8 mouse cellular contexts compared by ENCODE assay signal in the genomic region with DNA sequence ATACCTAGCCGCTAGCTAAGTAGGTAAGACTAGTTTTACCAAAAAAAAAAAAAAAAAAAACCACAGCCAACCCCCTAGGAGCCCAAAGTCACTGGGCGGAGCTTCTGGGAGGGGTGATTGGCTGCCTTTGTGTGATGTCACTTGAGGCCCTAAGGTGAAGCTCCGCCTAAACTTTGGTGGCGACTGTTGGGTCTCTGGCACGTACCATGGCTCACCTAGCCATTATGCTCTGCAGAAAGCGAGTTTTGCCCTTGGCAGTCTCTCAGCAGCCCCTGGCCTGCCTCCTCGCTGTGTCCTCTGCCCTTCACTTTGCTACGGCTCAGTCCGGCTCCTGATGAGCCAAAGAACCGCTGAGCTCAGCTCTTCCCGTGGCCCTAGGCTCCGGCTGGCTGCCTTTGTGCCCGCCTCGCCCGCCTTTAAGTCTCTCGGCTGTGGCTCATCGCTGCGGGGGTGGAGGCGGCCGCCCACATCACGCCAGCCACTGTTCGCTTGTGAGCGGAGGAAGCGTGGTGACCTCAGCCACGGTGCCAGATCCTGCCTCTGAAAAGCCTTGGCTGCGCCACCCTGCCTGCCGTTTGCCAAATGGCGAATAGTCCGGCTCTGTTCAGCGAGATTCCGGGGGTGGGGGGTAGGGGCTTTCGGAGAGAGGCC. TPM values are rescaled to one million over a fixed set of nuclear protein-coding genes. Genes with fewer than 3 reads are reported as not detected.
A peak's percentile ranks its signal among the peaks of the same experiment; 100 is the strongest.
DNase-seq lines count a peak whose midpoint lies in the region; ATAC-seq and TF ChIP-seq lines count a peak whose summit lies in the region.

No protein-coding gene starts in this region.

- peak overlapping the region; percentile 76 for H3K4me3 ChIP-seq in gastrocnemius, adult 2 months
- peak overlapping the region; percentile 94 for H3K4me3 ChIP-seq in megakaryocyte, embryonic 14.5 days (replicated peaks)

- H3K27ac ChIP-seq in gastrocnemius, adult 2 months = peak overlapping the region; percentile 80

- no peaks in the 10 kb centered on the region for H3K27me3 ChIP-seq in megakaryocyte, embryonic 14.5 days (replicated peaks)

- H3K9me3 ChIP-seq in megakaryocyte, embryonic 14.5 days = no peaks in the 10 kb centered on the region

- intact Hi-C loops in gastrocnemius, adult 2 months (cut with DNase I) = no loop called here

- peak; percentile 74 for ATAC-seq in common myeloid progenitor, adult 5-6 weeks (replicated peaks; ENCODE audit: low read depth, poor library complexity, severe bottlenecking)

- DNase-seq in adipocyte (ENCODE audit: low spot score) = peak; percentile 63
- peak; percentile 82 for DNase-seq in gastrocnemius, adult 2 months
- DNase-seq in hindlimb bud, embryonic 11.5 days (ENCODE audit: extremely low spot score, low read depth, low spot score) = peak; percentile 67
- peak; percentile 77 to 91 for DNase-seq in left cerebral cortex, adult 9 months (ENCODE audit: low spot score in 2 of 2)
- DNase-seq in right cerebral cortex, postnatal 14 days = peak; percentile 81
- DNase-seq in yolk sac, embryonic 10.5 days (ENCODE audit: low spot score) = peak; percentile 63

- no peak for TF ChIP-seq CTCF in gastrocnemius, adult 2 months (IDR thresholded peaks at IDR 0.05)

- H3K4me1 ChIP-seq in megakaryocyte, embryonic 14.5 days = peaks cover 94% of the 10 kb centered on the region

- H3K36me3 ChIP-seq in megakaryocyte, embryonic 14.5 days (replicated peaks; ENCODE audit: low read length) = peaks cover 31% of the 10 kb centered on the region

RNA-seq across cellular contexts. Expression of a gene that starts 8.9 kb away (rescaled TPM):
- 13.4 and 13.5 TPM in 2 replicates for total RNA-seq in common myeloid progenitor, adult 5-6 weeks (2017)
- total RNA-seq in gastrocnemius, adult 2 months (2021) = under 1 TPM; 0.46 to 0.47 TPM
- polyA plus RNA-seq in megakaryocyte, embryonic 14.5 days (2012; ENCODE audit: insufficient read depth, low replicate concordance) = 8.3 and 9.3 TPM in 2 replicates

Comparison
In these comparisons a context has a peak if more than half of its experiments do, and no peak if none do; other contexts are left out.
1. Peak in every context shown above with its lines: DNase-seq, ATAC-seq, H3K4me3 ChIP-seq and H3K27ac ChIP-seq.